Mouse (Mus musculus) heart, postnatal 36 days (tissue): Measurements from ENCODE around the gene Zfp715. TPM values are rescaled to one million over a fixed set of nuclear protein-coding genes. Genes with fewer than 3 reads are reported as not detected.
"Not testable (repeated sequence)": the region's sequence is repeated elsewhere in the genome, so short reads cannot be mapped to it uniquely, and the experiment has no call there.

Source experiments
- DNase-seq, 2 experiments: peaks; one replicate each; pipeline ENCODE4 v3.0.0; 2021 to 2022
- intact Hi-C: fragments of 180-260 bp; cut with DNase I; formaldehyde crosslinking; loops from one replicate; pipeline ENCODE4 v1.15.1; 2025
- total RNA-seq, 2 experiments: library from RNA; stranded (reverse); gene quantifications; 2 replicates each; pipeline ENCODE4 v1.2.3; 2021

Zfp715 gene
- total RNA-seq = 10 to 100 TPM; 15.0 to 17.2 TPM

DNA sequence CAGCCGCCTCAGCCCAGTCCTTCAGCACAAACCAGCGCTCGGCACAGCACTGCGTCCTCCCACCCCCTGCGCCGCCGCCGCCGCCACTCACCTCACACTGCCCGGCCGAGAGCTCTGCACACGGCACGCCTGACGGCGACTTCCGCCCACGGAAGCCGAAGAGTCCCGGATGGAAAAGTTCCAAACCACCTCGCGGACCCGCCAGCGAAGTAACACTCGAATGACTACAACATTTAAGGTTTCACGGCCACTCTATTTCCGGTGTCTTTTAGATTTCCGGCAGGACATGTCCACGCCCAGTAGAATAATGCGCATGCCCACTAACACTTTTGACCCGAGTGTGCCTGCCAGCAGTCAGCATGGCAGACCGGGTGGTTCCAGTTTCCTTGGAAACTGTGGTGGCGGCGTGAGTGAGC lies at the start of gene Zfp715:
Zfp715 (minus strand) TSS at position 282 of the 416 bp plus-strand sequence.
- DNase-seq = peak; percentile 87 to 91
- intact Hi-C loops = loop anchor here (1.0 to 10.0 kb wide), 3 partner anchors 30 to 1152 kb away; partner anchors contain the start of genes Aspdh, Josd2 and Zfp719

DNA sequence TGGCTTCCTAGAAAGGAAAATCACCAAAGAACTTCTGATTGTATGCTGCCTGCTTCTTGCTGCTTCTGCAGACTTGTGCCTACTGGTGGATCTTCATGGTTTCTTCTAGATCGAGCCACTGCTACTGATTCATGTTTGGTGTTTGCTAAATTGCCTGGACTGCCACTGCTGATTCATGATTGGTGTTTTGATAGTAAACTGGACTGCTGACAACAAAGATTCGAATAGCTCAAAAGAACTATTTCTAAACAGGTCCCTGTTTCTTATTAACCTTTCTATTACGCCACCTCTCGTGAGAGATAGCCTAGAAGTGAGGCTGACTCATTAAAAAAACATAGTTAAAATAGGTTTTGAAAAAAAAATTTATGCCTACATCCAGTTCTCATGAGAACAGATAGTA lies 48.9 kb upstream of the Zfp715 start:
- no peak for DNase-seq
- intact Hi-C loops = no loop called here

DNA sequence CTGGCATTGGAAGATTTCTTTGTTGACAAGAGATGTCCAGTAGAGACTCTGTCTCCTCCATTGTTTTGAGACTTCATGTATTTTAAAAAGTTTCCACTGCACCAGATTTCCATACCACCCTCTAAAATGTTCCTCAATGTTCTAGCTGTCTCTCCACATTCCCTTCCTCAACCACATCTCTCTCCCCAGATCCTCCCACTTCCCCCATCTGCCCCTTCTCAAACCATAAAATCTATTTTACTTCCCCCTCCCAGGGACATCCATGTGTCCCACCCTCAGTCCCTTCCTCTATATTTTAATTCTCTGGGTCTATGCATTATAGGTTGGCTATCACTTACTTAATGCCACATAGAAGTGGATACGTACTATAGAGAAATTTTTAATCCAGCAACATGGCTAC lies 48.3 kb upstream of the Zfp715 start:
- intact Hi-C loops = no loop called here
- DNase-seq = no peak

DNA sequence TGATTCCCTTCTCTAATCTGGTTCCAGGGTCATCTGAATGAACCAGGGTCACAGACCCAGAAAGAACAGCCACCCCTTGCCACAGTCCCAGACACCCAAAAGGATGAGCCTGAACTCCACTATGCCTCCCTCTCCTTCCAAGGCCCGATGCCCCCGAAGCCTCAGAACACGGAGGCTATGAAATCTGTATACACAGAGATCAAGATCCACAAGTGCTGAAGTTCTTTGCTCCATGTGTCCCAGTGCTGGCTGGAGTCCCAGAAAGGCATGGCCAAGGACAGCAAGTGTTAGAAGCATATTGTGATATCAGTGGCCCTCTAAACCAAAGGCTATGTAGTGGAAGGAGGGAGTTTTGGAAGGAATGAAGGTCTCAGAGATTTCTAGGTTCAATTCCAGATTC lies 45.5 kb upstream of the Zfp715 start:
- DNase-seq = no peak
- intact Hi-C loops = no loop called here

DNA sequence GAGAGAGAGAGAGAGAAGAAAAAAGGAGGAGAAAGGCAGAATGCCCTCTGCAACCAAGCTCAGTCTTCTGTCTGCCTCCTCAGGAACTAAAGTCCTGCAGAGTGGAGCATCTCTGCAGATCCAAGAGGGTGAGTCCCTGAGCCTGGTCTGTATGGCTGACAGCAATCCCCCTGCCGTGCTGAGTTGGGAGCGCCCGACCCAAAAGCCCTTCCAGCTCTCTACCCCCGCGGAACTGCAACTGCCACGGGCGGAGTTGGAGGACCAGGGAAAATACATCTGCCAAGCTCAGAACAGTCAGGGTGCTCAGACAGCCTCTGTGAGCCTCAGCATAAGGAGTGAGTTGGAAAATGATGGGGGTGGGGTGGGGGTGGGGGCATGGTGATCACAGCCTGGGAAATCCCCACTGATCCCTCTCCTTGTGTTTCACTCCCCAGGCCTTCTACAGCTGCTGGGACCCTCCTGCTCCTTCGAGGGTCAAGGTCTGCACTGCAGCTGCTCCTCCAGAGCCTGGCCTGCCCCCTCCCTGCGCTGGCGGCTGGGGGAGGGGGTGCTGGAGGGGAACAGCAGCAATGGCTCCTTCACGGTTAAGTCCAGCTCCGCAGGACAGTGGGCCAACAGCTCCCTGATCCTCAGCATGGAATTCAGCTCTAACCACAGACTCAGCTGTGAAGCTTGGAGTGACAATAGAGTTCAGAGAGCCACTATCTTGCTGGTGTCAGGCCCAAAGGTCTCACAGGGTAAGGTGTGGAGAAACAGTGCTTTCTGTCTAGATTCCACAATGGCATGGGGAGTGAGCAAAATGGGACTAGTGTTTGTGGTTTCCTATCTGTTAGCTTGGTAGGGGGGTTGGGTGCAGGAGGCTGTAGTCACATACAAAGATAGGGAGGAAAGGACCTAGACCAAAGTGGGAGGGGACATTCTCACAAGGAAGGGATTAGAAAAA lies 42.1 kb upstream of the Zfp715 start:
- intact Hi-C loops = no loop called here
- no peak for DNase-seq

DNA sequence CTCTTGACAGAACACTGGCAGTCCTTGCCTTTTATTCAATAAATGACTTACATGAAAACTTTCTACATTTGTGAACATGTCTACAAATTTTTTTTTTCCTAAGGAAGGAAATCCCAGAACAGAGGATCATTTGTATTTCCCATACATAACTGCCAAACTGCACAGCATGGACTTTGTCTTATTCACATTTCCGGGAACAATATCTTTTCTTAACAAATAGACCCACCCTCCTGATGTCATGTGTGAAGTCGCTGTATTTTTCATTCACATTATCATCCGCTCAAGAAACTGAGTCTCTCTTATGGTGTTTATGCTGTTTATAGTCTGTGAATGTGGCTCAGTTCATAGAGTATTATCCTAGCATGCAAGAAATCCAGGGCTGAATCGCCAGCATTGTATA lies 40.7 kb upstream of the Zfp715 start:
- intact Hi-C loops = no loop called here
- no peak for DNase-seq

DNA sequence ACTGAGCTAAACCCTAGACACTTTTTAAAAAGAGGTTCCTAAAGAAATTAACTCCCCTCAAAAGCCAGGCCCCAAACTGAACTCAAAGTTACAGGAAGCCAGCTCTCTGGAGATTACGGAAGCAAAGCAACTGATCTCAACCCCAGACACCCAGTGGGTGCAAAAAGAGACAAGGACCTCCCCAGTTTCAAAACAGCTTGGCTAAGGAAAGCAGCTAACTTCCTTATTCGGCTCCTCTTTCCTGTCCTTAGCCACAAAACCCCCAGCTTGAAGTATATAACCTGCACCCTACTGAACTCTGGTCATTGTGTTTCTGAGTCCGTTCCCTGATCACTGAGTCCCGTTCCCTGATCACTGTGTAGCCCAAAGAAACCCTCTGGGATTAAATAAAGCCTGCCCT lies 40.0 kb upstream of the Zfp715 start:
- DNase-seq = no peak
- intact Hi-C loops = no loop called here

DNA sequence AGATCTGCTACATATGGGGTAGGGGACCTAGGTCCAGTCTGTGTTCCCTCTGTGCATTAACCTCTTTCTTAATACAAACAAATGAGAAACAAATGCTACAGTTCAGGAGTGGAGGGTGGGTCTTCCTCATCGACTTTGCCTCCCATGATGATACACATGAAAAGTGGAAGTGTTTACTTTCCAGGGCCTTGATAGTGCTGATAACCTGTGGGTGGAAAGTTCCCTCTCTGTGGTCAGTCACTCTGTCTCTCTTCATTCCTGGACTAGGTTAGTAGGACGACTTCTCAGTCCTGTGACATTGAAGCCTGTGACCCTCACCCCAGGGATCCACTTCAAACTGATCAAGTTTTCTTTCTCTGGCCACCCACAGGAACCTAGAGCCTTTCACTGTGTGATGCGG lies 38.1 kb upstream of the Zfp715 start, which contains the start of gene Siglecf:
Siglecf (plus strand) TSS at position 188 of the 400 bp plus-strand sequence.
- intact Hi-C loops = no loop called here
- DNase-seq = no peak

DNA sequence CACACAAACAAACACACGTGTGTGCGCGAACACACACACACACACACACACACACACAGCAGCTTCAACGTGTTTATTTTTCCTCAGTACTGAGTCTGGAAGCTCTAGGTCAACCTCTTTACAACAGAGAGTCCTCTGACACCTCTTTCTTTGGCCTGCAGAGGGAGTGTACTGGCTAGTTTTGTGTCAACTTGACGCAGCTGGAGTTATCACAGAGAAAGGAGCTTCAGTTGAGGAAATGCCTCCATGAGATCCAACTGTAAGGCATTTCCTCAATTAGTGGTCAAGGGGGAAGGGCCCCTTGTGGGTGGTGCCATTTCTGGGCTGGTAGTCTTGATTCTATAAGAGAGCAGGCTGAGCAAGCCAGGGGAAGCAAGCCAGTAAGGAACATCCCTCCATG lies 36.5 kb upstream of the Zfp715 start:
- DNase-seq = not testable (repeated sequence)

DNA sequence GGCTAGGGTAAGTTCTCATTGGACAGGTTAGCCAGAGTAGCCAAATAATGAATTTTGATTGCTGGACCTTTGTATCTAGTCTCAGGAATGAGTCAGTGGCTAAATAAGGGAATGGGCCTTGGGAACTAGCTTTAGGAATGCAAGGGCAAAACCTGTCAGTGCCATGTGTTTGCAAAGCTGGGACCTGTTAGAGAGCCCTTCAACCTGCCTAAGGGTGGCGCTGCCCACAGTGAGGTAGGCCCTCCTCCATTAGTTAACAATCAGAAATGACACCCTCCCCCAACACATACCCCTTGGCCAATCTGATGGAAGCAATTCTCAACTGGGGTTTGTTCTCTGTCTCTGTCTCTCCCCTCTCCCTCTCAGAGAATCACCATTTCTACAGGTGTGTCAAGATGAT lies 33.5 kb upstream of the Zfp715 start:
- no peak for DNase-seq
- intact Hi-C loops = no loop called here

More for the DNA sequence above, 36.5 kb upstream of the Zfp715 start:
- intact Hi-C loops = not testable (repeated sequence)

DNA sequence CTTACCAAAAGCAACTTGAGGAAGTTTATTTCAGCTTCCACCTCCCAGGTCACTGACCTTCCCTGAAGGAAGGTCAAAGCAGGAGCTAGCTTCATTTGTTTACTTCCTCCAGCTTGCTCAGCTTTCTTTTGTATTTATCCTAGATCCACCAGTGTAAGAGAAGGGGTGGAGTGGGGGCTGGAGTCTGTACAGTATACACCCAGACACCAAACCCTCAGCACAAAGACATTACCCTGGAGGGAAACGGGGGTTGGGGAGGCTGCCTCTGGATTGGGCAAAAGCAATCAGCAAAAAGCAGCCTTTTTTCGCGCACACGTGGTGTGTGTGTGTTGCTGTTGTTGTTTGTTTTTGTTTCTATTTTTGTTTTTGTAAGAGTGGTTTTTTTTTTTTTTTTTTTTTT lies 33.1 kb upstream of the Zfp715 start:
- DNase-seq = no peak
- intact Hi-C loops = no loop called here

DNA sequence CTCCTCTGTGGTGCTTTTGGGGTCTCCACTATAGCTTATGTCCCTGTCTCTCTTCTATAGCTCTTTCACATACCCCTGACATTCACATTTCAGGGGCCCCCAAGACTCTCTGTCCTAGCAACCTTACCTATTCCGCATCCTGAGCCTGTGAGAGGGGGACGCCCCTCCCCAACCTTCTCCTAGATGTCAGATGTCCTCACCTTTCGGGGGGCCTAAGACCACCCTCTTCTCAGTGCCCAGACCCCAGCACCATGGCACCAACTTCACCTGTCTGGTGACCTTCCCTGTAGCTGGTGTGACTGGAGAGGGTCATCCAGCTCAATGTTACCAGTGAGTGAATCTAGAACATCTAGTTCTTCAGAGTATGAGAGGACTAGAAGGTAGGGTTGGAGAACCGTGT lies 31.4 kb upstream of the Zfp715 start:
- no peak for DNase-seq
- intact Hi-C loops = no loop called here

DNA sequence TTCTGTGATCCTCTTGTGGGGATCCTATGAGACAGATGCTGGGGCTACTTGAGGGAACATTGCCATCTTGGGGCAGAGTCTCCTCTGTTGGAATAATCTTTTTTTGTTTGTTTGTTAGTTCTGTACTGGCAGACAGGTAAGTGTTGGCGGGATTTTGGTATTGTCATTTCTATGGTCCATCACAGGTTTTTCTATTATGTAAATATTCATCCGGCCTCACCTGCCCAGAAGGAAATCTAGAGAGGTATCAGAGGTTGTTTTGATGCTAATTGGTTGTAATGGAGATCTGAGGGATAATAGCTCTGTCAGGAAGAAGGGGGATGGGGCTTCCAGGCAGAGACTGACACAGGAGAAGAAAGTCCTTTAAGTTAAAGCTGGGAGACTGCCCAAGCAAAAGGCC lies 30.9 kb upstream of the Zfp715 start:
- no peak for DNase-seq
- intact Hi-C loops = no loop called here

DNA sequence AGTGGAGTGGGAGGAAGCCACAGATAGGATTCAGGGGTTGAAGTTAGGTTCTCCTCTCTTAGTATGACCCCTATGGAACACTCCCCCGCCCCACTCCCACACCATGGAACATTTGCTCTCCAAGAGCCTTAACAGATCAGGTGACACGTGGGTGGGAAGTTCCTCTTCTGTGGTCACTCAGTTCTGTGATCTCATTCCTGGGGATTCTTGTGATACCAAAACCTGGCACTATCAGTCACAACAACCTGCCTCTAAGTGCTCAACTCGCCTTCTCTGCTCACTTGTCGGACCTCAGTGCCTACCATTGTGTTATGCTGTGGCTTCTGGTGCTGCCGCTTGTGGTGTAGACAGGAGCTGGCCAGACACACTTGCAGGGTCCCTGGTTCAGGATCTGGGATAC lies 30.1 kb upstream of the Zfp715 start:
- DNase-seq = no peak
- intact Hi-C loops = no loop called here

DNA sequence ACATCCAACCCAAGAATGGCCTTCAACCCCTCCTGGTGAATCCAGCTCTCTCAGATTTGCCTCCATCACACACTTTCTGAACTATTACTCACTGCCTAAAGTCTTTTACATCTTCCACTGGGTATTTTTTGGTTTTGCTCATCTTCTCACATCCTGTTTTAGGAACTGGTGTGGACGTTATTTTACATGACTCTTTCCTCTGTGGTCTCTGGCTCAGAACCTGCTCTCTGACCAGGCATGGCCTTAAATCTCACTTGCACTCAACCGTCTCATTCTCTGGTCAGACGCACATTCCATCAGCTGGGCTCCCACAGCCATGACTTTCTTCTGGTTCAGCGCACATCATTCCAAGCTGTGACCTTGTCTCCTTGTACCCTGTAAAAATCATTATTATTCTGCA lies 27.7 kb upstream of the Zfp715 start:
- intact Hi-C loops = no loop called here
- no peak for DNase-seq

DNA sequence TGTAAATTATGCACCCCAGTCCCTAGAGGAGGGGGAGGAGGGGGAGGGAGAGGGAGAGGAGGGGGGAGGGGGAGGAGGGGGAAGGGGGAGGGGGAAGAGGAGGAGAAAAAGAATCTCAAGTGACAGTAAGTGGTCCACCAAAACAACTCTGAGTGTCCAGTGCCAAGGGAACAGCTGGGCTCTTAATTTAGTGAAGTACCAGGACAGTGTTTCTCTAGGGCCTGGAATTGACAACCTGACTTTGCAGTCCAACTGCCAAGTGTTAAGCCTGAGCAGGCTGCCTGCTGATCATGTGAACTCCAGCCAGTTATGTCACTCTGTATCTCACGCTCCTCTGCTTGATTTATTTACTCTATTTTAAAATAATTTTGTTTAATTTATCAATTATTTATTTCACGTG lies 20.8 kb upstream of the Zfp715 start:
- DNase-seq = no peak
- intact Hi-C loops = loop anchor here (1.0 kb wide), 1 partner anchor 51 kb away; no protein-coding TSS in a partner anchor

DNA sequence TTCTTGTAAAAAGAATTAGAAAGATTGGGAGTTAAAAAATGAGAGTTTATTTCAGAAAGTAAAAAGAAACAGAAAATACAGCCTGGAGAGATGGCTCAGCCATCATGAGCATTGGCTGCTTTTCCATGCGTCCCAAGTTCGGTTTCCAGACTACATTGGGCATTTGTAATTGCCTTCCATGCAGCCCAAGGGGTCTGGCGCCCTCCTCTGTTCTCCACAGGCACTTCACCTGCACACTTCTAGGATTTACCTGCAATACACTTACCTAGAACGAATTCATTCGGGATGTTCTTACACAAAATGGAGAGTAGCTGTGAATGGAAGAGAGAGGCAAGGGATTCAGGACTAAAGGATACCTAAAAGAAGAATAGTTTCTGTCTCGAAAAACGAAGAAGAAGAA lies 20.1 kb upstream of the Zfp715 start:
- peak; percentile 44 to 57 for DNase-seq
- intact Hi-C loops = loop anchor here (1.0 kb wide), 1 partner anchor 50 kb away; no protein-coding TSS in a partner anchor

DNA sequence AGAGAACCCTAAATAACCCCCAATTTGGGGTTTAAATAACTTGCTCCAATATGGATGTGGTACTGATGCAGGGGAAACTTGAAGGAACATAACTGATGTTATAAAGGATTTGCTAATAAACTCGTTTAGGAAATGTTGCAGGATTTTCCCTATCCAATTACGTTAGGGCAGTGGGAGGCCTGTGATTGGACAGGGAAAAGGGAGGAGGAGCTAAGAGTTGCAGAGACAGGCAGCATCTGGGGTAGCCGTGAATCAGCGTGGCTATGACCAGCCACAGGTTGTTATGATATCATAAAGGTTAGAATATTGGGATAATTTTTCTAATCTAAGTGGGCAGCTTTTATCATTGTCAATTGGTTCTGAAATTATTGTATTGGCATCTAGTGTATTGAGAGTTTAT lies 15.0 kb upstream of the Zfp715 start:
- DNase-seq = no peak
- intact Hi-C loops = no loop called here

DNA sequence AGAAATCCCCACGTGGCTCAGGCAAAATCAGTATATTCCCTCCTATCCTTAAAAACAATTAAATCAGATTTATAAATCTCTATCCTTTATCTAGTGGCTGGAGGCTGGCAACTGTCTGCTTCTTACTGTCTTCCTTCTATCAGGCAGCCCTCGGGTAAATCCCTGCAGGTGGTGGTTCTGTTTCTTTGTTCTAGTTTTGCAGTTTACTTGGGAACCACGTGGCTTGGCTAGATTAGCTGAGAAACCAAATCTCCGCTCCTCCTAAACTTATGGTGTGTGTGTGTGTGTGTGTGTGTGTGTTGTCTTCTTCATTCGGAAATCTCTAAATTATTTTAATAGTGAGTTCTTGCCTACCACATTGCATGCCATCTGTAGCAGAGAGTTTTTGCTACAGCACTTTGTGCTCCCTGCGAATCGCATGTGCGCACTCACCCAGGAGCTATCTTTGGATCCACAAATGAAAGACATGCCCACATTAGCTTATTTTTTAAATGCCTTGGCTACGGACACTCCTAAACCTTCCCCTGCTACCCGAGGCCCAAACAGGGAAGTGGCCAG lies 13.2 kb upstream of the Zfp715 start:
- no peak for DNase-seq
- intact Hi-C loops = no loop called here

DNA sequence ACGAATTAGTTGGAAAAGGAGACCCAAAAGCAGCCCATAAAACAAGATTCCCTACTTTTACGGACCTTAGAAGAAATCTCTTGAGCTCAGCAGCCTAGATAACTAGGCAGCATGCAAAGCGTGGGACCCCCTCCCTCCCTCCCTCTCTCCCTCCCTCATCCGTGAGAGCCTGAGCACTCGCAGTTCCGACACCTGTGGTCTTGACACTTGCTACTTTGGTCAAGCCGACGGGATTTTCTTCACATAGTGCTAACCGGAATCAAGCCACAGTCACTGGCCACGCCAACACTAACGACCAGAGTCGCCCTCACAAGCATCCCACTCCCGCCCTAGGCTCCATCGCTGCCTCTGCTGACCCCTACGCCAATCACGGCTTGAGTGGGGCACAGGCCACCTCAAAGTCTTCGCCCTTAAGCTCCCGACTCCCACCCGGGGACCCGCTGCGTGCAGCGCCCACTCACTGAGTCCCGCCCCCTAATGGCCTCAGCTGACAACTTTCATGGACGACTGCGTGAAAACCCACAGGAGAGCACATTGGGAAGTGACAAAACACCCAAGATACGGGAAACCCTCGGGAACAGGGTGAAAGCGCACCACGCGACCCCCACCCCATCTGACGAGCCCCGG lies 595 bp downstream of the Zfp715 start:
- no peak for DNase-seq
- intact Hi-C loops = loop anchor here (1.0 to 10.0 kb wide), 3 partner anchors 29 to 1152 kb away; partner anchors contain the start of genes Aspdh, Josd2 and Zfp719

DNA sequence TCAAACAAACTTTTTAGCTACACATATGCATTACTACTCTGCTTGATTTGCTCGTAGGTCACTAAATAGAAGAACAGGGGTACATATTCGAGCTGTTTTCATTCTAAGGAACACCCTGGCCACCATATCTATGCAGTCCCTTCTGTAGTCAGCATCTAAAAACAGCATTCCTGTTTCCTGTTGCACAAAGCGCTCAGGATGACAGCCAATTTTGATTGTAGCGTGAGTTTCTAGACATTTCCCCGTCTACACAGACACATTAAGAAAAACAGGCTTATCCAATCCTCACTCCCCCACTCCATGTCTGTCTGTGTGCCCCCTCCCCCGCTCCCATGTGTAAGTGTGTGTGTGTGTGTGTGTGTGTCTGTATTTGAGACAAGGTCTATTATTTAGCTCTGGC lies 1.5 kb downstream of the Zfp715 start:
- intact Hi-C loops = loop anchor here (10.0 kb wide), 2 partner anchors 263 to 1153 kb away; partner anchors contain the start of genes Aspdh, Josd2 and Zfp719
- no peak for DNase-seq
